Mouse (Mus musculus): ENCODE data around the gene Spindoc. TPM values are rescaled to one million over a fixed set of nuclear protein-coding genes. Genes with fewer than 3 reads are reported as not detected.

Gene Spindoc
- total and polyA plus RNA-seq, 2 experiments from 2014 or later = 19.0 to 37.1 TPM

DNA sequence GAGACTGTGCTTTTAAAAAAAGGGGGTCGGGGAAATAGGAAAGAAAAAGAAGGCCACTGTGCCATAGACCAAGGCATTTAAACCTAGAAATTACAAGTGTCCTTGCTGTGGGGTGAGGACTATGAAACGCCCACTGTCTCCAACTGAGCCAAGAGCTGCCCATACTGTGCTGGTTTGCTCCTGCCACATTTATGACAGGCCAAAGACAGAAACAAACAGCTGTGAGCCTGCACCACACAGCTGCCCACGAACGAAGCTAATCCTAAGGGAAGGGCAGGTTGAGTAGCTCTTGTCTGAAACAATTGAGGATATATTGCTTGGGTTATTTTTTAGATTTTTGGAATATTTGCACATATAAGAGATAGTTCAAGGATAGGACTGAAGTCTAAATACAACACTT, 66.0 kb downstream of the Spindoc start:
- Histone ChIP-seq H3K4me2 (ENCODE audit: low read depth, low read length) (no peak overlapping the region), H3K9me3 (ENCODE audit: low read length) (no peaks in the 10 kb centered on the region), H3K27me3 (ENCODE audit: insufficient read depth, low read length) (no peaks in the 10 kb centered on the region), H3K4me1 (ENCODE audit: insufficient read depth, low read length) (peaks cover 6% of the 10 kb centered on the region; the same call in 1 of the 2 replicates), H3K36me3 (ENCODE audit: insufficient read depth, low read length) (no peaks in the 10 kb centered on the region), H3K27ac (no peak overlapping the region), H3K4me3 (ENCODE audit: low read length) (no peak overlapping the region), H3K9ac (replicated peaks; ENCODE audit: low read length) (no peak overlapping the region)
- ATAC-seq (no peak), DNase-seq (ENCODE audit: low spot score) (no peak)
- no peak for TF ChIP-seq CTCF (IDR thresholded peaks at IDR 0.05; ENCODE audit: low read depth)
- 71% methylated on average over 4 of the region's 4 CpGs for WGBS

DNA sequence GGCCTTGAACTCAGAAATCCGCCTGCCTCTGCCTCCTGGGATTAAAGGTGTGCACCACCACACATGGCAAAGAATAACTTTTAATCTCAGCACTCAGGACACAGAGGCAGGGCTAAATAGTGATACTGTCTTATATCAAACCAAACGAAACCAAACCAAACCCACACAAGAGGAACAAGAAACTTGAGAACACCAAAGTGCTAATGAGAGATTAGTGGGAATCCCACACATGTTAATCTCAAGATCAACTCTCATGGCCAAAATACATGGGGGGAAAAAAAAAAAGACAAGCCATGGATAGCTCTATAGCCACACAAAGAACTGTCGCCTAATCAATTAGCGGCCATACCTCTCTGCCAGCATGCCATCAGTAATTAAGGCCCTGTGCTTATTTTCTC, 67.2 kb downstream of the Spindoc start:
- Histone ChIP-seq H3K27me3 (ENCODE audit: insufficient read depth, low read length) (no peaks in the 10 kb centered on the region), H3K4me2 (ENCODE audit: low read depth, low read length) (no peak overlapping the region), H3K4me1 (ENCODE audit: insufficient read depth, low read length) (peaks cover 19% of the 10 kb centered on the region), H3K9ac (replicated peaks; ENCODE audit: low read length) (no peak overlapping the region), H3K9me3 (ENCODE audit: low read length) (no peaks in the 10 kb centered on the region), H3K27ac (no peak overlapping the region), H3K4me3 (ENCODE audit: low read length) (no peak overlapping the region), H3K36me3 (ENCODE audit: insufficient read depth, low read length) (no peaks in the 10 kb centered on the region)
- TF ChIP-seq CTCF (IDR thresholded peaks at IDR 0.05; ENCODE audit: low read depth) = no peak
- ATAC-seq (no peak), DNase-seq (ENCODE audit: low spot score) (no peak)
- WGBS = 78% methylated on average over 4 of the region's 4 CpGs

DNA sequence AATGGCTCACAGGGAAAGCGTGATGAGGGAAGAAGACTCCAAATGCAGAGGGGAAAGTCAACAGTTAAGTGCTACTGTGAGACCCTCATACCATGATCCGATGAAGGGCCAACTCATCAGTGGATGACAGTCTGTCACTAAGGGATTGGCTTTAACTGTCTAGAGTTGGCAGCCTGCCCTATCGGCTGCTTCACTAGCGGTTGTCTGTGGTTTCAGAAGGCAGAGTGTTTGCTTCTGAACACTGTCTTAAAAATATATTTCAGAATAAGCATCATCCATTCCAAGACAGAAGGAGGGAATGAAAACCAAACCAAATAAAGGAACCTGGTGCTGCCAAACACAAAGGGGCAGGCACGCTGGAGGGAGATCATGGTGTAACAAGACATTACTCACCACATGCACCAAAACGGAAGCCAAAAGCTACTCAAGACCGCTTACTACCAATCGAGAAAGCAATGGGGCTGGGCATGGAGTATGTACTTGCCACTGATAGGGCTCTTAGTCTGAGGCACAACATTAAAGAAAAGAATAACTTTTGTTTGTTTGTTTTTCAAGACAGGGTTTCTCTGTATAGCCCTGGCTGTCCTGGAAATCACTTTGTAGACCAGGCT, 67.7 kb downstream of the Spindoc start:
- Histone ChIP-seq H3K36me3 (ENCODE audit: insufficient read depth, low read length) (no peaks in the 10 kb centered on the region), H3K4me3 (ENCODE audit: low read length) (no peak overlapping the region), H3K4me2 (ENCODE audit: low read depth, low read length) (no peak overlapping the region), H3K9me3 (ENCODE audit: low read length) (no peaks in the 10 kb centered on the region), H3K9ac (replicated peaks; ENCODE audit: low read length) (no peak overlapping the region), H3K27ac (peak overlapping the region; percentile 29; the same call in 1 of the 2 replicates), H3K27me3 (ENCODE audit: insufficient read depth, low read length) (no peaks in the 10 kb centered on the region), H3K4me1 (ENCODE audit: insufficient read depth, low read length) (peaks cover 24% of the 10 kb centered on the region)
- ATAC-seq = no peak
- WGBS = 55% methylated on average over 8 of the region's 8 CpGs
- DNase-seq (ENCODE audit: low spot score) = peak; percentile 65
- no peak for TF ChIP-seq CTCF (IDR thresholded peaks at IDR 0.05; ENCODE audit: low read depth)

DNA sequence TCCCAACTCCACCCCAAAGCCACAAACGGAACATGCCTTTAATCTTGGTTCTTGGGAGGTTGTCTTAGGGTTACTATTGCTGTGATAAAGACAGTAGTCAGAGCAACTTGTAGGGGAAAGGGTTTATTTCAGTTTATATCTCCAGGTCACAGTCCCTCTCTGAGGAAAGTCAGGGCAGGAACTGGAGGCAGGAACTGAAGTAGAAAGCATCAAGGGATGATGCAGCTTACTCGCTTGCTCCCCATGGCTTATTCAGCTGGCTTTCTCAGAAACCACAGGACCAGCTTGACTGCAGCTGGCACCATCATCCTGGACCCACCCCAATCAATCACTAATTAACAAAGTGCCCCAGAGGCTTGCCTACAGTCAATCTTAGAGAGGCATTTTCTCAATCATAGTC, 69.1 kb downstream of the Spindoc start:
- WGBS = 79% methylated on average over 2 of the region's 2 CpGs
- no peak for TF ChIP-seq CTCF (IDR thresholded peaks at IDR 0.05; ENCODE audit: low read depth)
- no peak overlapping the region for H3K4me2 ChIP-seq (ENCODE audit: low read depth, low read length)
- no peaks in the 10 kb centered on the region for H3K9me3 ChIP-seq (ENCODE audit: low read length)
- H3K9ac ChIP-seq (replicated peaks; ENCODE audit: low read length) = no peak overlapping the region
- H3K4me3 ChIP-seq (ENCODE audit: low read length) = no peak overlapping the region
- no peaks in the 10 kb centered on the region for H3K36me3 ChIP-seq (ENCODE audit: insufficient read depth, low read length)
- H3K4me1 ChIP-seq (ENCODE audit: insufficient read depth, low read length) = peaks cover 36% of the 10 kb centered on the region
- DNase-seq (ENCODE audit: low spot score) = no peak
- ATAC-seq = no peak
- no peaks in the 10 kb centered on the region for H3K27me3 ChIP-seq (ENCODE audit: insufficient read depth, low read length)
- no peak overlapping the region for H3K27ac ChIP-seq

- TF ChIP-seq CTCF (IDR thresholded peaks at IDR 0.05; ENCODE audit: low read depth) = no peak
- ATAC-seq (no peak), DNase-seq (ENCODE audit: low spot score) (peak; percentile 47)
- Histone ChIP-seq H3K4me2 (ENCODE audit: low read depth, low read length) (0 out of 2 replicates have a peak overlapping the region, but pooled peaks have one; percentile 5), H3K36me3 (ENCODE audit: insufficient read depth, low read length) (no peaks in the 10 kb centered on the region), H3K9me3 (ENCODE audit: low read length) (no peaks in the 10 kb centered on the region), H3K9ac (replicated peaks; ENCODE audit: low read length) (no peak overlapping the region), H3K27me3 (ENCODE audit: insufficient read depth, low read length) (no peaks in the 10 kb centered on the region), H3K27ac (peak overlapping the region; percentile 70), H3K4me1 (ENCODE audit: insufficient read depth, low read length) (peaks cover 45% of the 10 kb centered on the region), H3K4me3 (ENCODE audit: low read length) (no peak overlapping the region)
- WGBS = 29% methylated on average over 10 of the region's 10 CpGs
Measured at GRCm38 (mm10) chr19:7311306-7311705, 71.5 kb downstream of the Spindoc start.

DNA sequence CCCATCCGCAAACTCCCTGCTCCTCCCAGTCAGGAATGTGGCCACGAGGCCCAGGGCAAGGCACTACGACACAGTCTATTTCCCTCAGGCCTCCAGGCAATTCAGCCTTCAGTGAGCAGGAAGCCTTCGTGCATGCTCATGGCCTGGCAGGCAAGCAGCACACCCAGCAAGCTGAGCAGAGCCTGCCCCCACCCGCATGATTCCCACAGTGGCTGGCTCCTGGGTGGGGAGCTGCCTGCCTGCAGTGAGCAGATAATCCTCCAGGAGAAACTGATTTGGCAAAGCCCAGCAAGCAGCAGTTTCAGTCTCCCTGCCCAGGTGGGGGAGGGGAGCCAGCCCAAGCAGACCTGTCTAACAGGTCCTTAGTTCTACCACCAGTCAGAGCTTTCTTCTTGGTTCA, 72.1 kb downstream of the Spindoc start:
- peak; percentile 15 for DNase-seq (ENCODE audit: low spot score)
- no peaks in the 10 kb centered on the region for H3K36me3 ChIP-seq (ENCODE audit: insufficient read depth, low read length)
- ATAC-seq = peak; percentile 55
- no peak overlapping the region for H3K4me2 ChIP-seq (ENCODE audit: low read depth, low read length)
- no peaks in the 10 kb centered on the region for H3K9me3 ChIP-seq (ENCODE audit: low read length)
- H3K9ac ChIP-seq (replicated peaks; ENCODE audit: low read length) = no peak overlapping the region
- no peak overlapping the region for H3K4me3 ChIP-seq (ENCODE audit: low read length)
- no peaks in the 10 kb centered on the region for H3K27me3 ChIP-seq (ENCODE audit: insufficient read depth, low read length)
- WGBS = 24% methylated on average over 5 of the region's 5 CpGs
- peaks cover 43% of the 10 kb centered on the region for H3K4me1 ChIP-seq (ENCODE audit: insufficient read depth, low read length)
- peak overlapping the region; percentile 70 for H3K27ac ChIP-seq
- TF ChIP-seq CTCF (IDR thresholded peaks at IDR 0.05; ENCODE audit: low read depth) = peak; percentile 20; the same call in 1 of the 2 replicates

- Histone ChIP-seq H3K27me3 (ENCODE audit: insufficient read depth, low read length) (no peaks in the 10 kb centered on the region), H3K36me3 (ENCODE audit: insufficient read depth, low read length) (no peaks in the 10 kb centered on the region), H3K9ac (replicated peaks; ENCODE audit: low read length) (no peak overlapping the region), H3K4me2 (ENCODE audit: low read depth, low read length) (no peak overlapping the region), H3K9me3 (ENCODE audit: low read length) (no peaks in the 10 kb centered on the region), H3K27ac (peak overlapping the region; percentile 70; the same call in 1 of the 2 replicates), H3K4me1 (ENCODE audit: insufficient read depth, low read length) (peaks cover 43% of the 10 kb centered on the region), H3K4me3 (ENCODE audit: low read length) (no peak overlapping the region)
- WGBS = 78% methylated on average over 2 of the region's 2 CpGs
- DNase-seq (ENCODE audit: low spot score) = no peak
- no peak for TF ChIP-seq CTCF (IDR thresholded peaks at IDR 0.05; ENCODE audit: low read depth)
- ATAC-seq = no peak
Measured at GRCm38 (mm10) chr19:7309738-7310330, 73.0 kb downstream of the Spindoc start.
